Mouse (Mus musculus): ENCODE measurements around the gene Map2k6.

Gene Map2k6

DNA sequence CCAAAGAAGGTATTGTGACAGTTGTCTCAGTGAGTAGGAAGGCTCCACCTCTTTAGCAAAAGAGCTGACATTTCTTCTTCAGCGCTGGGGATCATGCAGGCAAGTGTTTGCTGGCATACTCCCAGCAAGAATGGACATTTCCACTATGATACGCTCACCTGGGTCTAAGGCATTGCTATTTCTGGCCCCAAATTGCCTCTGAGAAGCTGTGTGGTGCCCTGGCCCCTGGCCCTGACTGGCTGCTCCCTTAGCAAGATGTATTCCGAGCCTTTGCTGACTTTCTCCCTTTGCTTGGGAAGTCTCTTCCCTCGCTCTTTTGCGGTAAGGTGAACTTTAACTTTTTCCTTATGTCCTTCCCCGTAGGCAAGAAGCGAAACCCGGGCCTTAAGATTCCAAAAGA is 83.3 kb downstream of the Map2k6 start:
- no peak for DNase-seq (ENCODE audit: extremely low read depth, insufficient read length, low spot score)

DNA sequence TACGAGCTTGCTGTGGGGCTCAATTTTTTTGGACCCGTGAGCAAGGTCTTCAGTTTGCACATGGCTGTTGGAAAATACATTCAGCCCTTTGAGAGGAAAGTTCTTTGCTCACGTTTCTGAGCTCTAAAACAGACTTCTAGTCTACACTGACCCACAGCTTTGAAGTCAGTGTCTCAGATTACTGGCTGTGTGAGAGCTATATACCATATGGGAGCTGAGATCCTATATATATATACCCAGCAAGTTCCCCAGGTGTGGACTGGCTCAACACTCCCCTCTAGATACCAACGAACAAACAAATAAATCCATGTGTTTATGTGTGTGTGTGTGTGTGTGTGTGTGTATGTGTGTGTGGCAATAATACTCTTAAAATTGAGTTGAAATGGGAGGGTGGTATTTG is 83.7 kb downstream of the Map2k6 start:
- no peak for DNase-seq (ENCODE audit: extremely low read depth, insufficient read length, low spot score)

DNA sequence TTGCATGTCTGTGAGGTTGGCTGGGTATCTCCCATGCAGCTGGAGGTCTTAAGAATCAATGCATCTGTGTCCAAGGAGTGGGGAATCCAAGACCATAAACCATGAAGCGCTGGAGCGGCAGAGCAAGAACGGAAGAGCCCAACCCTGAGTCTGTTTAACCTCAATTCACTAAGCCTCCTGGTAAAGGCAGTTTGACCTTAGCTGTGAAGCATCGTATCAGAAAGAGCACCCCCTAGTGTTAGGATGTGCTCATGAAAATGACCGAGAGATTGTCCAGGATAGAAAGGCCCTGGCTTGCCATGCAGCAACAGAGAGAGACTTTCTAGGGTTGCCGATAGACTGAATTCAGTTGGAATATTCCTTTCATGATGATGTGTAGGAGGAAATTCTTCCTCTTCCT is 84.2 kb downstream of the Map2k6 start:
- no peak for DNase-seq (ENCODE audit: extremely low read depth, insufficient read length, low spot score)

DNA sequence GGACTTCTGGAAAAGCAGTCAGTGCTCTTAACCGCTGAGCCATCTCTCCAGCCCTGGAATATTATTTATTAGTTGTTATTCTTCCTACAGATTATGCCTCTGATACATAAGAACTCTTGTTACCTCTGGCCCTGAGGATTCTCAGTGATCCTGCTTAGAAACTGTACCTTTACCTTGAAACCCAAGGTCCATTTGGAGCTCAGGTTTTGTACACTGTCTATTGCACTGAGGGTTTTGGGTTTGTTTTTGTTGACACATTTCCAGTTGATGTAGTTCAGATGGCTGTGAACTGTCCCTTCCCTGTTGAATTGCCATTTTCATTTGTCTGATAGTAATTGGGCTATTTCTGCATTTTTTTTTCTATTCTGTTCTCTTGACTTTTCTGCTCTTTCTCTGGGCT is 85.5 kb downstream of the Map2k6 start:
- DNase-seq (ENCODE audit: extremely low read depth, insufficient read length, low spot score): no peak

DNA sequence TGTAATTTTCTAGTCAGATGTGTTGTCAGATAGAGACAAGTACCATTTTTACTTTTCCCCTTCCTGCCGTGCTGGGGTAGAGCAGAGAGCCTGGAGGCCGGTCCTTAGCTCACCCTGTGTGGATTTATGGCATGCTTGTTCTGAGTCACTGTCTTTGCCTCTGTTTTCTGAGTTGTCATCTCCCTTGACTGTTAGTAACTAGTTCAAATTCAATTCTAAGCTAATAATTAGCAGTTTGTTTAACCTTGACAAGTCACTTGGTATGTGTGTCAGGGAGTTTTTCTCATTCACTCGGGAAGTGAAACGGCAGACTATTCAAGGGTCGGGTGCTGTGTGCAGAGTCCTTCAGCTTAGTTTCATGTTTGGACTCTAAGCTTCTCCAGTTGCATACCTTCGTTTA is 86.2 kb downstream of the Map2k6 start:
- no peak for DNase-seq (ENCODE audit: extremely low read depth, insufficient read length, low spot score)

DNA sequence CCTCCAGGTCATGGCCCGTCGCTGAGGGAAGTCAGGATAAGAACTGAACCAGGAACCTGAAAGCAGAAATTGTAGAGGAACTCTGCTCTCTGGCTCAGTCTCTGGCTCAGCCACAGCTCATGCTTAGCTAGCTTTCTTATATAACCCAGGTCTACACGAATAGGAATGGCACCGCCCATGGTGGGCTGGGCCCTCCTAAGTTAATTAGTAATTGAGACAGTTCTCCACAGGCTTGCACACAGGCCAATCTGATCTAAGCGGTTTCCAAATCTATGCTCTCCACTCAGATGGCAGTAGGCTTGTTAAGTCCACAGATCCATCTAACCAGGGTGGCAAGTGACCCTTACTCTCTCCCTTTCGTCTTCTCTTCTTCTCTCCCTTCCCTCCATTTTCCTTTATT is 88.9 kb downstream of the Map2k6 start:
- no peak for DNase-seq (ENCODE audit: extremely low read depth, insufficient read length, low spot score)

DNA sequence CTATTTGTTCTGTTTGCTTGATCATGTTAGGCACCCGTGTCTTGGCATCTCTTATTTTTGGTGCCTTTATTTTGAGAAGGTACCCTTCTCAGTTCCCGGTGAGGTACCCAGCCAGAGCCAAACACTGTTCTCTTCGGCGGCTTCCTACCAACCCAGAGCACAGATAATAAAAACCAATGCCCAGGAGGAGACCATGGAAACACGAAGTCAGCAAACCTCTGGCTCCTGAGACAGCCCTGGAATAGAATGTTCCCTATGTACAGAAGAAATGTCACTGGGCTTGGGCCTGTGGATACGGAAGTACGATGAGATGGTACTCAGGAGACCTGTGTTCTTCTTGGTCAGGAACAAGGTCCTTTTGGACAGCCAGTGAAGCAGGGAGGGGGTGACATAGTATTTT is 89.4 kb downstream of the Map2k6 start:
- DNase-seq (ENCODE audit: extremely low read depth, insufficient read length, low spot score): no peak

DNA sequence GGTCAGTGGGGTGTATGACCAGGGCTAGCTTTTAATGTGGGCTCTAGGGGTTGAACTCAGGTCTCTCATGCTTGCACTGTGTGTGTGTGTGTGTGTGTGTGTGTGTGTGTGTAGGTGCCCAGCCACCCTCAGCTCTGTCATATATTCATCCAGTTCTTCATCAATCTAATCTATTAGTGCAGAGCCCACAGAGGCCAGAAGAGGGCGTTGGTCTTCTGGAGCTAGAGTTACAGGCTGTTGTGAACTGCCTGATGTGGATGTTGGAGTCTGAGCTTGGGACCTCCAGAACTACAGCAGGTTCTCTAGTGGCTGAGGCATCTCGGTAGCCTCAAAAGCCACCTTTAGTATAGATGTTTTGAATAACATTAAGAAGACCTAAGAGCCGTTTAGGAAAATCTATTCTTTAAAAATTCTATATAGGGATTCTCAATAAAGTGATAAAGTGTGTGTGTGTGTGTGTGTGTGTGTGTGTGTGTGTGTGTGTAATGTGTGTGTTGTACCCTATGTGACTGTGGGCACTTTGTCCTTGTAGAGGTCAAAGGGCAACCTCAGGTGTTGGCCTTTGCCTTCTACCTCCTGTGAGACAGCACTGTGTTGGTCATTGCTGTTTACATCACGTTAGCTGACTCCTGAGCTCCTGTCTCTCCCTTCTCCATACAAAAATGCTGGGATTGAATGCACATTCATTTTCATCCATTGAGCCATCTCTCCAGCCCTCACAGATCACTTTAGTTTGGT is 96.6 kb downstream of the Map2k6 start:
- no peak for DNase-seq (ENCODE audit: extremely low read depth, insufficient read length, low spot score)

DNA sequence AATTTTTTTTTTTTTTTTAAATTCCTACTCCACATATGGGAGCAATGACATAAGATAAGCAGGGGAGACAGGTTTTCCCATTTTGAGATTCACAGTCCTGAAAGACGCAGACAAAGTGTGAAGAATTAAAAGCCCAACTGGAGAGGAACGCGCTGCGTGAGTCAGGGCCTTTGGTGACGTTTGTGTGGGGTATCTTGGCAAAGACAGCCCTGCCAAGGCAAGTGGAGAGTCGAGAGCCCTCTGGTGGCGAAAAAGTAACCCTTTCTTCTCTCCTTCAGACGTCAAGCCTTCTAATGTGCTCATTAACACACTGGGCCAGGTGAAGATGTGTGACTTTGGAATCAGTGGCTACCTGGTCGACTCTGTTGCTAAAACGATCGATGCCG is 97.1 kb downstream of the Map2k6 start:
- DNase-seq (ENCODE audit: extremely low read depth, insufficient read length, low spot score): peak; percentile 36

DNA sequence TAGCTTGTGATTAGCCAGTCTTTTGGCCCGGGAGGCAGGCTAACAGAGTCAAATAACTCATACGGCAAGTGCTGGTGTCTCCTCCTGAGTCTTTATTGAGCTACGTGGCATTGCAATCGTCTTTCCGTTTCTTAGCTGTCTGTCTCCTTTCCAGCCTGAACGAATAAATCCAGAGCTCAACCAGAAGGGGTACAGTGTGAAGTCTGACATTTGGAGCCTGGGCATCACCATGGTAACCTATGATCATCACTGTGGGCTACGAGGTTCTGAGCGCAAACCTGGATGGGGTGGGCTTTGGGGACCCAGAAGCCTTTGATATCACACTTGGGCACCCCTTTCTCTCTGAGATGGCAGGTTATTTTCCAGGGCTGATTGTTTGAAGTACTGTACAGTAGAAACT is 98.8 kb downstream of the Map2k6 start:
- DNase-seq (ENCODE audit: extremely low read depth, insufficient read length, low spot score): no peak

DNA sequence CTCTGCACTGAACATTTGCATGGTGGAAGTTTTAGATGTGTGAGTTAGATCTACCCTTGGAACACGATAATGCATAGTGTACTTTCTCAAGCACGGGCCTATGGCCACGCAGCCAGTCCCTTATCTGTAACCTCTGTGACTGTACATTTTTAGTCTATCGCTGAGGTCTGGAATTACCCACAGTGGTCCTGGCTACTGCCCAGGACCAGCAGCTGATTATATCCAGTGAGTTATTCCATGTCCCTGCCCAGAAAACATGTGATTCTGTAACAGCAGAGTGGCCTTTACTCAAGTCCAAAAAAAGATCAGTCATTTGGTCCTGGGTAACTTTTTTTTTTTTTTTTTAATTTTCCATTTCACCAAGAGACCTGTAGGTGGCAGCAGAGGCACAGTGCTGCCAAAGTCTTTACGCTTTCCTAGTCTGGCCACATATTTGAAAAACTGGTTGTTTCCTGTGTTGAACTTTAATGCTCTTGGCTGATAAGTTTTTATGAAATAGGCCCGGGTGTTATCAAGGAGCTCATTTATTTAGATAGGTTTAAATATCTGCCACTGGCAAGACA is 99.8 kb downstream of the Map2k6 start:
- DNase-seq (ENCODE audit: extremely low read depth, insufficient read length, low spot score): peak; percentile 6

DNA sequence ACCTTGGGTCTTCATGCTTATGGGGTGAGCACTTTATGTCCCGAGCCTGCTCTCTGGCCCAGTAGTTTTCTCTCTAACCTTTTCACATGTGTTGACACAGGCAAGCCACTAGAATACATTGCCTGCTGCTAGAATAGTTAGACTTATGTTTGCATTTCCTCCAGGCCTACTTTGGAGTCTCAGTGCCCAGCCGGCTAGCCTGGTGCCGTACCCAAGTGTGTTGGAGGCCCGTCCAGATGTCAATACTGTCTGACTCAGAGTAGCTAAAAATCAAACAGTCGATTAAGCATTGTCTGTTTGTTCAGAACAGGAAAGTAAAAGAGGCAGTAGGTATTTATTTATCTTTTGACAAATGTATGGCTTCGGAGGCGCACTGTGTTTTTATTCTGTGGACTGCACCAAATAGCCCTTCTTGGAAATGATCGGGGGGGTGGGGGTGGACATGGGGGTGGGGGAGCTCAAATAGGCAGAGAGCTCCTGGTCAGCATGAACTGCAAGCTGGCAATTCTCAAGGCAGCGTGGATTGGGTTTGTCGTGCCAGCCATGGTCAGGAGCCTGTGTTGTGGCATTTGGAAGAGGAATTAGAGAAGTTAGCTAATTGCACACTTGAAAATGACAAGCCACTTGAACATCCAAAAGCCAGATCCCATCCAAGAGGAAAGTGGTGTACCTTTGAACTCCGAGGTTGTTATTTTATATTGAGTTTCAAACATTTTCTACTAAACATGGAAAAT is 104.2 kb downstream of the Map2k6 start:
- no peak for DNase-seq (ENCODE audit: extremely low read depth, insufficient read length, low spot score)

DNA sequence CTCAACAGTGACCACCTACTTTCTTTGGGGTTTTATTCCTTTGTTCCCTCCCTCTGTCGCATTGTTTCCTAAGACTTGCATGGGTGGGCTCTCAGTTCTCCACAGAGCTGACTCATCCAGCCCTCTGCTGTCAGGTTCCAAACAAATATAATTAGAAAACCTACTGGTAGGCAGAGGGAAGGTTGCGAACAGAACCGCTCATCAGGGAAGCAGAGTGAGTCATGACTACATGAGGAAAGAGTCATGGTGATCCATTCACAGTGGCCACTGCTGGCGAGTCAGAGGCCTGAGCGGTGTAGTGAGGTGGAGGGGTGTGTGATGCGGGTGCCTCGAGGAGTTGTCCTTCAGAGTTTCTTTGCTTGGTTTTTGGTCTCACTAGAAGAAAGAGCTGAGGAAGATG is 112.5 kb downstream of the Map2k6 start:
- peak; percentile 55 for DNase-seq (ENCODE audit: extremely low read depth, insufficient read length, low spot score)

DNA sequence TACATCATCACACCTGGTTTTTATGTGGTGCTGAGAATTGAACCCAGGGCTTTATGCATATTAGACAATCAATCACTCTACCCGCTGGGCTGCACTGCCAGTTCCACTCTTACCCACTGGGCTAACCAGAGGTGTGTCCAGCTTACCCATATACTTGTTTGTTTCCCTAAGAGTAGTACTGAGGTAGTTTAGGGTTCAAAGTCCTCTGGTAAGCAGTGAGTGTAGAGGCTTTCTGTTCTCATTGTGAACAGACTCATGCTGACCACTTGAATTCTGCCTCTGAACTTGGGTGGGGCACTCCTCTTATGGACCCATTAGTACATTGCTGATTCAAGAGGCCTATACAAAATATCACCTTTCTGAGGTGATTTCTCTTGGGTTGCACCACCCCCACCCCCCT is 119.7 kb downstream of the Map2k6 start:
- no peak for DNase-seq (ENCODE audit: extremely low read depth, insufficient read length, low spot score)

DNA sequence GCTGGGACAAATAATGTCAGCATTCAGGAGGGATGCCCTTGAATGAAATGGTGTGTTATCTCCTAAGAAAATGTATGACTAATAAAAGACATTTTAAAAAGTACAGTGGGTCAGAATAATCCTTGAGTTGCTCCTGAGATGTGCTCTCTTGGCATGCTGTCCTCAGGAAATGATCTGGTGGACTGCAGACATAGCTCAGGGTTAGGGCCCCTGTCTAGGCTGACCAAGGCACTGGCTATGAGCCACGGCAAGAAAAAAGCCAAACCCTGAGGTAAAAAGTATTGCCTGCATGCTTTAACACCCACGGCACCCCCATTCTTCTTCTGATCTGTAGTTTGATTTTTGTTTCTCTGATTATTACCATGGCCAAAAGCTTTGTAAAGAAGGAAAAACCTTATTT is 124.0 kb downstream of the Map2k6 start:
- no peak for DNase-seq (ENCODE audit: extremely low read depth, insufficient read length, low spot score)

DNA sequence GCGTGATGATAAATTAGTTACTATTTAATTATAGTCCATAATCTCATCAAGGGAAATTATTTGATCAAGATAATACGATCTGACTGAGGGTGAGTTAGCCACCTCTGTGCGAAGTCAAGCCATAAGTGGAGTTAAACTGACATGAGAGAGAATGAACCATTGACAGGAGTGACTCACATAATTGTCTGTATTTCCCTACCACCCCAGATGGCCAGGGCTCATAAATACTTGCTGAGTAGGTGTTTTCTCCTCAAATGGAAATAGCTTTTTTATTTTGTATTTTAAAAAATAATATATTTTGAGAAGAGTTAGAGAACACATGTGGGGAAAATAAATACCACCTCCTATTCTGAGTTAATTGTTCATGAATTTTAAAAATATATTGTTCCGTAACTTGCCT is 127.2 kb downstream of the Map2k6 start:
- DNase-seq (ENCODE audit: extremely low read depth, insufficient read length, low spot score): no peak

DNA sequence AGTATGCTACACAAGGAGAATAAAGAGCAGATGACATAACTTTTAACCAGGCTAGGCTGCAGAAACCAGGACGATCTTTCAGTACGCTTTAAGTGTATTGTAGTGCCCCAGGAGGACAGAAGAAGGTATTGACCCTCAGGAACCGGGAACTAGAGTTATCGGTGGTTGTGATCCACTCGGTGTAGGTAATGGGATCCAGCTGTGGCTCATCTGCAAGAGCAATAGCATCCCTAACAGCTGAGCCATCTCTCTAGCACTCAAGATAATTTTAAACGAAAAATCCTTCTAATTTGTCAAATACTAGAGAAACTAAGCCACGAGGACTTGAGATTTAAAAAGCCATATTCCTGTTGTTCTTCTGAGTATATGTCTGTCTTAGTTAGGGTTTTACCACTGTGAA is 132.2 kb downstream of the Map2k6 start:
- no peak for DNase-seq (ENCODE audit: extremely low read depth, insufficient read length, low spot score)

DNA sequence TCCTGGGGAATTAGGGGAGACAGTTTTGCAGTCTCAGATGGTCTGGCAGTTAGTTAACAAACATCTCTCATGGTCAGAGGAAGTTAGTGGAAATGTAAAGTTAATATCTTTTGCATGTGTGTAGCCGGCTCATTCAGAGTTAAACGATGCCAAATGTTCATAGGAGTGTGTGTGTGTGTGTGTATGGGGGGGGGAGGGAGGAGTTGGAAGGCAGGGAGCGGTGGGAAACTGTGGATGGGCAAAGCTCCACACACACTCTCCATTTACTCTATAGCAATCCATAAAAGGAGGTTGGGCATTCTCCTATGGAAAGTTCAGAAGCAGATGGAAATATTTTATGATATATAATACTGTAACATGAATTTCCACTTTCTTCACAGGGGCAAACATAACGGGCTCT is 135.9 kb downstream of the Map2k6 start:
- no peak for DNase-seq (ENCODE audit: extremely low read depth, insufficient read length, low spot score)

DNA sequence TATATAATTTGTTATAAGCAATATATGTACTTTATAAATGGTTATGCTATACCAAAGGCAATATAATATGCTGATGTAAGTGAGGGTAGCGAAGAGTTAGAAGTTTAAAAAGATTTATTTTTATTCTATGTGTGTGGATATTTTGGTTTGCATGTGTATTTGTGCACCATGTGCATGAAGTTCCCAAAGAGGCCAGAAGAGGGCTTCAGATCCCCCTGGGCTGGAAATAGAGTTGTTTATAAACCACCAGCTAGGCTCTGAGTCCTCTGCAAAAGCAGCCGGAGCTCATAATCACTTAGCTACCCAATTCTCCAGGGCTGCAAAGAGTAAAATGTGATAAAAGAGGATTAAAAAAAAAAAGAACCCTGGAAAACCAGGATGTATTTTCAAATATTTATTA is 137.6 kb downstream of the Map2k6 start:
- no peak for DNase-seq (ENCODE audit: extremely low read depth, insufficient read length, low spot score)

DNA sequence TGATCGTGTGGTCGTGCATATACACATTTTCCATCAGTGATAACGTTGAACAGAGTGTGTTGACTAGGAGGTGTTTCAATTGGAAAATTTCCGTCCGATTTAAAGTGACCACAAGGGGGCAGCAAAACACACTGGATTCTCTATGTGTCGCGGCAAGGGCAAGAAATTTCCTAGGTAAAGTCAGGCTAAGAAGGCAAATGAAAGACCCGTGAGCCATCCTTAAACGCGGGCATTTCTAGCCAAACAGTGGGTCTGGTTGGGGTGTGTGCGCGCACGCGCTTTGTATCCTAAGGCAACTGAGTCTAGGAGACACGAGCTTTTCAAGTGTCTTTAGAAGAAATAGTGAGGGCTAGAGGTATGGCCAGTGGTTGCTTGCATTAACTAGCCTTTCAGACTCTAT is 138.7 kb downstream of the Map2k6 start:
- DNase-seq (ENCODE audit: extremely low read depth, insufficient read length, low spot score): peak; percentile 32

DNA sequence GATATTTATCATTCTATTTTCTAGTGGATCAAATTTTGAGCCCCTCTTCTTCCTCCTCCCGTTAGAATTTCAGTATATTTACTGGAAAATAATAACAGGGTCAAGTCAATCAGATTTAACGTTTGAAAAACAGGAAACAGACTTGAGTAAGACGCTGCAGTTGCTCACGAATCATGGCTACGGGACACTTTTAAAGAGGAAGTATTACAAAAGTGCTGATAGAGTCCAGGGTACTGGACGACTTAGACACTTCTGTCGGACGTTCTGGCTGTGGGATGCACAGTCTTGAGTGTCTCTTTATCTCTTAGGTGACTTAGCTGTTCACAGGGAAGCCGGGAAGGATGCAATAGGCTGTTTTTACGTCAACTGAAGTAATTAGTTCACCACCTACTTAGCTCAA is 139.3 kb downstream of the Map2k6 start:
- DNase-seq (ENCODE audit: extremely low read depth, insufficient read length, low spot score): no peak

DNA sequence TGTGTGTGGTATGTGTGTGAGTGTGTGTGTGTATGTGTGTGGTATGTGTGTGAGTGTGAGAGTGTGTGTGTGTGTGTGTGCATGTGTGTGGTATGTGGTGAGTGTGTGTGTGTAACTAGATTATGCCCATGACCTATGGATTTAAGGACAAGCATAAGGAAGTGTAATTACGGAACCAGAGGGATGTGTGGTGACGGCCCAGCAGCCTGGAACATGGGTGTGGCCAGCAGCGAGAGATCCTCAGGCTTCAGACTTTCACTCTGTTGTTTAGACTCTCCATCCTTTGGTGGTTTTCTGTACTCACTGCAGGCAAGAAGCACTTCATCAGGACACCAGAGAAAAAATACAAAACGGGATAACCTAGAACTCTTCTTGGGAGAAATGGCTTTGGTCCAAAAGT is 143.0 kb downstream of the Map2k6 start:
- no peak for DNase-seq (ENCODE audit: extremely low read depth, insufficient read length, low spot score)
